Mouse (Mus musculus) limb, embryonic 12.5 days (tissue): ENCODE results near the gene Olfr692. TPM values are rescaled to one million over a fixed set of nuclear protein-coding genes. Genes with fewer than 3 reads are reported as not detected.
"Not testable (repeated sequence)": the region's sequence is repeated elsewhere in the genome, so short reads cannot be mapped to it uniquely, and the experiment has no call there.

ENCODE experiments used
- ATAC-seq: fragments of 200-750 bp; cut with Nextera tagmentation; 2 replicates; pipeline ENCODE4 v1.8.0; 2017; ENCODE audit warnings: low read depth, moderate TSS enrichment; ENCODE audit not compliant: insufficient number of reproducible peaks, insufficient read depth, low FRiP score, low TSS enrichment
- H3K27ac ChIP-seq: fragments of 300-500 bp; sonication (generic); 2 replicates; pipeline ENCODE4 v1.5.1; 2016; ENCODE audit warnings: mild to moderate bottlenecking, moderate library complexity
- H3K27me3 ChIP-seq: fragments of 300-500 bp; sonication (generic); 2 replicates; pipeline ENCODE4 v1.6.1; 2016; ENCODE audit warnings: mild to moderate bottlenecking, moderate library complexity
- H3K36me3 ChIP-seq: fragments of 300-500 bp; sonication (generic); 2 replicates; pipeline ENCODE4 v1.6.1; 2016; ENCODE audit warnings: mild to moderate bottlenecking, moderate library complexity
- H3K4me1 ChIP-seq: fragments of 300-500 bp; sonication (generic); replicated peaks from 2 replicates; pipeline ENCODE4 v1.6.1; 2016
- H3K4me2 ChIP-seq: fragments of 300-500 bp; sonication (generic); 2 replicates; pipeline ENCODE4 v1.6.1; 2016; ENCODE audit warnings: mild to moderate bottlenecking, moderate library complexity
- H3K4me3 ChIP-seq: fragments of 300-500 bp; sonication (generic); replicated peaks from 2 replicates; pipeline ENCODE4 v1.5.1; 2016; ENCODE audit warnings: mild to moderate bottlenecking
- H3K9ac ChIP-seq: fragments of 300-500 bp; sonication (generic); replicated peaks from 2 replicates; pipeline ENCODE4 v1.6.1; 2016; ENCODE audit warnings: mild to moderate bottlenecking, moderate library complexity
- H3K9me3 ChIP-seq: fragments of 300-500 bp; sonication (generic); 2 replicates; pipeline ENCODE4 v1.6.1; 2016; ENCODE audit warnings: mild to moderate bottlenecking, moderate library complexity
- WGBS: fragments of 180-500 bp; shearing (Covaris S2); methylation state at CpG from one replicate; pipeline ENCODE4 v1.1.7; 2016; 5-methylcytosine and 5-hydroxymethylcytosine counted together
- polyA plus RNA-seq: library from polyadenylated mRNA; unstranded; fragments of >200 nt; fragmentation: Nextera tagmentation; extraction: Ambion mirVana; gene quantifications from 2 replicates; pipeline ENCODE4 v1.2.1, GENCODE M21; 2016

Gene Olfr692
- not detected in 2 replicates for polyA plus RNA-seq

- Histone ChIP-seq H3K4me1 (no peaks in the 10 kb centered on the region), H3K9ac (no peak within 1 kb of the TSS), H3K27ac (no peak within 1 kb of the TSS), H3K27me3 (no peaks in the 10 kb centered on the region), H3K4me3 (no peak within 1 kb of the TSS), H3K36me3 (peaks cover 11% of the 10 kb centered on the region; the same call in 1 of the 2 replicates), H3K9me3 (no peaks in the 10 kb centered on the region), H3K4me2 (no peak within 1 kb of the TSS)
- 90% methylated on average over 1 of the region's 1 CpGs for WGBS
- no peak for ATAC-seq
Observed at GRCm38 (mm10) chr7:105367930-105368329, at the start of gene Olfr692. Olfr692 (plus strand) TSS chr7:105368230.

DNA sequence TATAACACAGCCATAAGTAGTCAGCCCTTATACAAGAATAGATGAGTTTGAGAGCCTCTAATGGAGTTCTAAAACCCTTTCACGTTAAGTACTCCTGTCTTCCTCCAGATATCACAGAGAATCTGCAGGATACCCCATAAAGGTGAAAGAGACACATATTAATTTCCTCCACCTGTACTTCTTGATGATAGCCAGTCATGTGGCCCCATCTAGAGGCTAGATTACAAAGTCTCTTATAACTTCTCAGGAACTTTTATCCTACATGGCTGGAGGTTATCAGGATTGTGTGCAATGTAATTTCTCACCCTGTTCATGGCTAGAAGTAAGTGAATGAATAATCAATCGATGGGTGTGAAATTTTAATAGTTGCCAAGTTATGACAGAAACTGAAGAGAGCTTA, 42.7 kb upstream of the Olfr692 start:
- no peak overlapping the region for H3K4me2 ChIP-seq
- no peaks in the 10 kb centered on the region for H3K4me1 ChIP-seq
- H3K9ac ChIP-seq = no peak overlapping the region
- ATAC-seq = no peak
- H3K4me3 ChIP-seq = no peak overlapping the region
- H3K27ac ChIP-seq = no peak overlapping the region
- no peaks in the 10 kb centered on the region for H3K9me3 ChIP-seq
- WGBS = 74% methylated on average over 2 of the region's 2 CpGs
- H3K27me3 ChIP-seq = no peaks in the 10 kb centered on the region
- H3K36me3 ChIP-seq = no peaks in the 10 kb centered on the region

GRCm38 (mm10) chr7:105334004-105334403, 34.0 kb upstream of the Olfr692 start, which contains the start of gene Olfr690:
Olfr690 (minus strand) TSS chr7:105334104.
- Histone ChIP-seq H3K4me1 (no peaks in the 10 kb centered on the region), H3K27me3 (no peaks in the 10 kb centered on the region), H3K36me3 (no peaks in the 10 kb centered on the region), H3K27ac (no peak within 1 kb of the TSS), H3K4me3 (no peak within 1 kb of the TSS), H3K9ac (no peak within 1 kb of the TSS), H3K9me3 (no peaks in the 10 kb centered on the region), H3K4me2 (no peak within 1 kb of the TSS)
- ATAC-seq = no peak
- 78% methylated on average over 1 of the region's 1 CpGs for WGBS

DNA sequence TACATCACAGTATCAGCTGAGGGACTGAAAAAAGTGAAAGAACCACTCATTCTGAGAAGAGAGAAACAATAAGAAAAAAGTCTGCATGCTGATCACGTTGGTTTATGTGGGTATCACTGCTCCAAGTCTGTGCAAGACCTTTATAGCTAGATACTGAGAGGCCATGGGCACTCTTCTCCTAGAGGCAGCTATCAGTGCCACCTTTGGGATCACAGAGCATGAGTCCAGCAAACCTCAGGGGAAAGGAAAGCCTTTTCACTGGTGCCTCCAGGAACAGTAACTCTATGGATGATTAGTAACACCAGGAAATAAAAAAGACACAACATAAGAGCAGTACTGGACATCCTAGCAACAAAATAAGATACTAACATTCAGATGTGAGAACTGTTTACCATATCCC, 25.9 kb upstream of the Olfr692 start, which contains the start of gene Olfr691:
TSS of gene Olfr691 (minus strand) at position 101 of the 400 bp plus-strand sequence.
- no peak within 1 kb of the TSS for H3K27ac ChIP-seq
- WGBS = 44% methylated on average over 1 of the region's 1 CpGs
- H3K4me1 ChIP-seq = no peaks in the 10 kb centered on the region
- no peaks in the 10 kb centered on the region for H3K9me3 ChIP-seq
- H3K27me3 ChIP-seq = no peaks in the 10 kb centered on the region
- ATAC-seq = no peak
- H3K4me2 ChIP-seq = no peak within 1 kb of the TSS
- no peak within 1 kb of the TSS for H3K9ac ChIP-seq
- no peaks in the 10 kb centered on the region for H3K36me3 ChIP-seq
- H3K4me3 ChIP-seq = no peak within 1 kb of the TSS

- Histone ChIP-seq H3K4me3 (no peak overlapping the region), H3K4me2 (no peak overlapping the region), H3K9me3 (no peaks in the 10 kb centered on the region), H3K27me3 (no peaks in the 10 kb centered on the region), H3K36me3 (no peaks in the 10 kb centered on the region), H3K27ac (no peak overlapping the region), H3K4me1 (no peaks in the 10 kb centered on the region), H3K9ac (no peak overlapping the region)
- 70% methylated on average over 2 of the region's 2 CpGs for WGBS
- ATAC-seq = no peak
Observed at GRCm38 (mm10) chr7:105342752-105343151, 25.3 kb upstream of the Olfr692 start.

GRCm38 (mm10) chr7:105356064-105356463, 12.0 kb upstream of the Olfr692 start:
- not testable (repeated sequence) for ATAC-seq, H3K9ac ChIP-seq, H3K36me3 ChIP-seq, H3K9me3 ChIP-seq, H3K4me1 ChIP-seq, H3K27ac ChIP-seq, H3K27me3 ChIP-seq, H3K4me2 ChIP-seq, H3K4me3 ChIP-seq
- no CpG with 5 or more reads among the region's 5 CpGs for WGBS

GRCm38 (mm10) chr7:105356487-105356886, 11.5 kb upstream of the Olfr692 start:
- WGBS = 93% methylated on average over 1 of the region's 2 CpGs
- not testable (repeated sequence) for H3K4me2 ChIP-seq, ATAC-seq, H3K36me3 ChIP-seq, H3K4me3 ChIP-seq, H3K27me3 ChIP-seq, H3K9ac ChIP-seq, H3K9me3 ChIP-seq, H3K27ac ChIP-seq, H3K4me1 ChIP-seq

DNA sequence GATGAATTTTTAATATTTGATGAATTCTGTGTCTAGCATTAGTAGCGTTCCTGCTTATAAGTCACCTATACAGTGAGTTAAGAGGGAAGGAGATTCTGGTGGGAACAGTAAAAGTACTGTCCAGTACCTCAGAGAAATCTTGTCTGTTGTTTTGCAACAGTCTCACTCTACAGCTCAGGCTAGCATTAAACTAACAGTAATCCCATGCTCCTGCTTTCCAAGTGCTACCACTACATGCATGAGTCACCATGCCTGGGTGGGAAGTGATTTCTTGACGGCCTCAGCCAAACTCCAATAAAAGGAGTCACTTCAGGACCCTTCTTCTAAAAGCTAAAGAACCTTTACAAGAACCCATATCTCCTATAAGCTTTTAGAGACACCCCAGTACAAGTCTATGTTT, 6.3 kb upstream of the Olfr692 start:
- Histone ChIP-seq H3K4me1 (no peaks in the 10 kb centered on the region), H3K9me3 (no peaks in the 10 kb centered on the region), H3K4me2 (no peak overlapping the region), H3K9ac (no peak overlapping the region), H3K4me3 (no peak overlapping the region), H3K36me3 (no peaks in the 10 kb centered on the region), H3K27me3 (no peaks in the 10 kb centered on the region), H3K27ac (no peak overlapping the region)
- no peak for ATAC-seq
- WGBS = 83% methylated on average over 2 of the region's 2 CpGs

DNA sequence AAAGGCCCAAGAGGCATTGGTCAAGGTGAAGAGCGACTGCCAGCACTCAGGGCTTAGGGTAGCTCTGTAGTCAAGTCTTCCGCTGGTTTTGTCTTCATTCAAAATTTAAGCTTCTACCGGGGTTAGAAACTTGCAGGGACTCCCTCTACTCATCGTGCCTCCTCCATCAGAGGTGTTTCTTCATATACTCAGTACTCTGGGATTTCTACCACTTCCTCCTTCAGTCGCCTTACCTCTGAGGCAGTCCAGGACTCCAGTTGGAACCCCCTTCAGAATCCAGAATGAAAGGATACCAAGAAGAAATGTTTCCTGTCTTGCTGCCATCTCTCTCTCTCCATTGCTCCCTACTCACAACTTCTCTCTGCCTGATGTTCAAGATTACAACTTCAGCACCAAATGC, 762 bp upstream of the Olfr692 start:
- Histone ChIP-seq H3K36me3 (peaks cover 6% of the 10 kb centered on the region; the same call in 1 of the 2 replicates), H3K9me3 (no peaks in the 10 kb centered on the region), H3K9ac (no peak overlapping the region), H3K27me3 (no peaks in the 10 kb centered on the region), H3K4me1 (no peaks in the 10 kb centered on the region), H3K27ac (no peak overlapping the region), H3K4me3 (no peak overlapping the region), H3K4me2 (no peak overlapping the region)
- WGBS = 78% methylated on average over 5 of the region's 5 CpGs
- no peak for ATAC-seq

GRCm38 (mm10) chr7:105368521-105368920, 491 bp downstream of the Olfr692 start:
- H3K27ac ChIP-seq = no peak overlapping the region
- no peaks in the 10 kb centered on the region for H3K27me3 ChIP-seq
- no peak overlapping the region for H3K9ac ChIP-seq
- WGBS = 91% methylated on average over 4 of the region's 4 CpGs
- H3K4me3 ChIP-seq = no peak overlapping the region
- no peaks in the 10 kb centered on the region for H3K4me1 ChIP-seq
- no peaks in the 10 kb centered on the region for H3K9me3 ChIP-seq
- no peak for ATAC-seq
- H3K4me2 ChIP-seq = no peak overlapping the region
- peaks cover 17% of the 10 kb centered on the region for H3K36me3 ChIP-seq

GRCm38 (mm10) chr7:105372912-105373311, 4.9 kb downstream of the Olfr692 start:
- H3K27ac ChIP-seq = no peak overlapping the region
- no peak overlapping the region for H3K4me2 ChIP-seq
- peaks cover 51% of the 10 kb centered on the region for H3K36me3 ChIP-seq
- no peaks in the 10 kb centered on the region for H3K4me1 ChIP-seq
- ATAC-seq = no peak
- no peaks in the 10 kb centered on the region for H3K27me3 ChIP-seq
- 87% methylated on average over 1 of the region's 1 CpGs for WGBS
- H3K4me3 ChIP-seq = no peak overlapping the region
- H3K9me3 ChIP-seq = no peaks in the 10 kb centered on the region
- no peak overlapping the region for H3K9ac ChIP-seq

DNA sequence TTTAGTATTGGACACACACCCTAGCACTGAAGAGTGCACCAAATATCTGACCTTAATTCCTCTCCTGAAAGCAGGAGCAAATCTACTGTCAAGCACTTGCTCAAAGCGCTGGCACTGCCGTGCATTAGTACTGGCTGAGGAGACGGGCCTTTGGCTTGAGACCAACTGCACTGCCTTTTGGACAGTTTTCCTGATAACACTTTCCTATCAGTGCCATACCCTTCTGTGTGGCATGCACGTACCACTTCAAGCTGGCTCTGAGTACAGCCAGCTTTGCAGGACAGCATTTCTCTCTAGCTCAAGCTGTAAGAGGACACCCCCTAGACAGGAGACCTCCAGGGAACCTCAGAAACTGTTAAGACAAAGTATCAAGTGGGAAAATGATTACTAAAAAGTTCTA, 5.5 kb downstream of the Olfr692 start:
- Histone ChIP-seq H3K27me3 (no peaks in the 10 kb centered on the region), H3K4me2 (no peak overlapping the region), H3K4me1 (no peaks in the 10 kb centered on the region), H3K4me3 (no peak overlapping the region), H3K36me3 (peaks cover 57% of the 10 kb centered on the region), H3K9me3 (no peaks in the 10 kb centered on the region), H3K27ac (no peak overlapping the region), H3K9ac (no peak overlapping the region)
- 92% methylated on average over 4 of the region's 4 CpGs for WGBS
- no peak for ATAC-seq
